Mouse (Mus musculus) midbrain, embryonic 16.5 days (tissue): Measurements from ENCODE around the gene 1700010B08Rik. TPM values are rescaled to one million over a fixed set of nuclear protein-coding genes. Genes with fewer than 3 reads are reported as not detected.

ENCODE experiments used
- ATAC-seq: fragments of 200-750 bp; cut with Nextera tagmentation; 2 replicates; pipeline ENCODE4 v1.8.0; 2017; ENCODE audit warnings: moderate TSS enrichment
- H3K27ac ChIP-seq: fragments of 300-500 bp; sonication (generic); 2 replicates; pipeline ENCODE4 v1.5.1; 2014; ENCODE audit warnings: mild to moderate bottlenecking, low read length, mixed read lengths
- H3K27me3 ChIP-seq: fragments of 300-500 bp; sonication (generic); 2 replicates; pipeline ENCODE4 v1.6.1; 2014; ENCODE audit warnings: low read depth, low read length, mixed read lengths; ENCODE audit not compliant: control insufficient read depth, insufficient read depth
- H3K36me3 ChIP-seq: fragments of 300-500 bp; sonication (generic); 2 replicates; pipeline ENCODE4 v1.6.1; 2014; ENCODE audit warnings: mild to moderate bottlenecking, low read length, moderate library complexity, mixed read lengths; ENCODE audit not compliant: control insufficient read depth, insufficient read depth
- H3K4me1 ChIP-seq: fragments of 300-500 bp; sonication (generic); 2 replicates; pipeline ENCODE4 v1.6.1; 2014; ENCODE audit warnings: mild to moderate bottlenecking, low read length, mixed read lengths; ENCODE audit not compliant: control insufficient read depth, insufficient read depth
- H3K4me2 ChIP-seq: fragments of 300-500 bp; sonication (generic); 2 replicates; pipeline ENCODE4 v1.6.1; 2014; ENCODE audit warnings: mild to moderate bottlenecking, low read length, mixed read lengths
- H3K4me3 ChIP-seq: fragments of 300-500 bp; sonication (generic); 2 replicates; pipeline ENCODE4 v1.5.1; 2014; ENCODE audit warnings: low read depth, mild to moderate bottlenecking, low read length, moderate library complexity, mixed read lengths
- H3K9ac ChIP-seq: fragments of 300-500 bp; sonication (generic); 2 replicates; pipeline ENCODE4 v1.6.1; 2014; ENCODE audit warnings: low read depth, low read length, mixed read lengths
- H3K9me3 ChIP-seq: fragments of 300-500 bp; sonication (generic); replicated peaks from 2 replicates; pipeline ENCODE4 v1.6.1; 2014; ENCODE audit warnings: mild to moderate bottlenecking, low read length, mixed read lengths; ENCODE audit not compliant: control insufficient read depth, poor library complexity, severe bottlenecking
- WGBS: fragments of 180-500 bp; shearing (Covaris S2); extraction: QIAGEN DNeasy Blood & Tissue Kit; methylation state at CpG from one replicate; pipeline ENCODE4 v1.1.7; 2014; 5-methylcytosine and 5-hydroxymethylcytosine counted together
- polyA plus RNA-seq: library from polyadenylated mRNA; unstranded; fragments of >200 nt; fragmentation: Nextera tagmentation; extraction: Ambion mirVana; gene quantifications from 2 replicates; pipeline ENCODE4 v1.2.1, GENCODE M21; 2015

1700010B08Rik gene
- polyA plus RNA-seq, 1 experiment from 2014 or later: not detected

DNA sequence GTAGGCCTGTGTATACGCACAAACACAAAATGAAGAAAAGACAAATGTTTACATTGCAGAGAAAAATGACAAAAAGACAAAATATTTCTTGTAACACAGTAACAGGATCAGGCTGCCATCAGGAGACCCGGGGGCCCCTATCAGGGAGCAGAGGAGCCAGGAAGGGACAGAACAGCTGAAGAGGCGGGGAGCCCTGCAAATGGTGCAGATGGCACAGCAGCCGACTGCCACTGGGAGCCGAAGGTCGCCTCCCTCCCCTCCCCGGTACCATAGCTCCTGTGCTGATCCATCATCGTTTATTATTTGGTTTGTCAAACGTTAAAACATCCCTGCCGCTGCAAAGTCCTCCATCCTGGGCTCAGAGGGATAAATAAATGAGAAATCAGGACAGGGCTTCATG lies 6.6 kb upstream of the 1700010B08Rik start:
- no peak overlapping the region for H3K27ac ChIP-seq
- WGBS: 54% methylated on average over 10 of the region's 10 CpGs
- H3K36me3 ChIP-seq: no peaks in the 10 kb centered on the region
- no peaks in the 10 kb centered on the region for H3K27me3 ChIP-seq
- peaks cover 9% of the 10 kb centered on the region; the same call in 1 of the 2 replicates for H3K4me1 ChIP-seq
- no peak for ATAC-seq
- H3K9ac ChIP-seq: no peak overlapping the region
- H3K4me3 ChIP-seq: no peak overlapping the region
- H3K9me3 ChIP-seq: no peaks in the 10 kb centered on the region
- H3K4me2 ChIP-seq: no peak overlapping the region

DNA sequence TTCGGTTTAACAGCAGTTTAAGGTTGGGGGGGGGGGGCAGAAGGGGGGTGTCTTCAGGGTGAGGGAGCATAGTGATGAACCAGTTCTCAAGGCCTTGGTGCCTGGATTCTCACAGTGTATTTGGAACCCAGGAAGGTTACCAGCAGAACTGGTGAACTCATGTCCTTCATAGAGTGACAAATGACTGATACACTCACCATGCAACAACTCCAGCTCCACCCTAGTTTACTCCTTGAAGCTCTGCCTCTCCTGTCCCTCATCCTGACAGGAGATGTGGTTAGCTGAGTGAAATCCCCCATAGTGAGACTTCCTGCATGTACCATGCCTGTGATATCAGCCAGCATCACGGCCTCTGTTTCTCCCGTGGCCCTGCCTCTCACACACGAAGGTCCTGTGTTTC lies 6.0 kb upstream of the 1700010B08Rik start:
- H3K9me3 ChIP-seq: no peaks in the 10 kb centered on the region
- H3K9ac ChIP-seq: no peak overlapping the region
- H3K36me3 ChIP-seq: no peaks in the 10 kb centered on the region
- no peak overlapping the region for H3K4me3 ChIP-seq
- 84% methylated on average over 4 of the region's 4 CpGs for WGBS
- H3K4me1 ChIP-seq: peaks cover 9% of the 10 kb centered on the region; the same call in 1 of the 2 replicates
- H3K4me2 ChIP-seq: no peak overlapping the region
- no peaks in the 10 kb centered on the region for H3K27me3 ChIP-seq
- no peak for ATAC-seq
- no peak overlapping the region for H3K27ac ChIP-seq

DNA sequence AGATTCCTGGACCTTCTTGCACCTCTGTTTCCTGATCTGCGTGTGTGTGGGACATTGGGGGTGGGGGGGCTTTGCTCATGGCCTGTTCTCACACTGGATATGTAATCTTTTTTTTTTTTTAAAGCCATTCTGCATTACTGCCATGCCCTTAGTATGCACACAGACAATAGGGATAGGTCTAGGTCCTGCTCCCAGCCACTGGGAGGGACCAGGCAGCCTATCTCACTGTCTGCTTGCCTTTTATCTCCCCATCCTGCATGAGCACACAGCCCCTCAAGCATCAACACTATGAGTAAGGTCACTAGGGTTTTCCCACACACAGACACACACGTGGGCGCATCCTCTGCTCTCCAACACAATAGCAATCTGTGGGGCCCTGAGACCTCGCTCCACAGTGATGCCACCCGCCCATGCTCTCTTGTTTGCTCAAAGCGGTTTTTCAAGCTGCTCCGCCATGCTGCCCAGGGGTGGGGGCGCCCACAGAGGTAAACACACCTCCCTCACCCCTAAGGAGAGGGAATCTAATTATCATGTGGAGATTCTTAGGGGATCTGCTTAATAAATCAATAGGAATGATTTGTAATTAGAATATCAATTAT lies 4.5 kb upstream of the 1700010B08Rik start:
- no peaks in the 10 kb centered on the region for H3K27me3 ChIP-seq
- H3K9me3 ChIP-seq: no peaks in the 10 kb centered on the region
- no peak overlapping the region for H3K4me3 ChIP-seq
- H3K36me3 ChIP-seq: no peaks in the 10 kb centered on the region
- H3K4me2 ChIP-seq: no peak overlapping the region
- WGBS: 33% methylated on average over 8 of the region's 8 CpGs
- peak; percentile 30 for ATAC-seq
- peaks cover 9% of the 10 kb centered on the region; the same call in 1 of the 2 replicates for H3K4me1 ChIP-seq
- 0 out of 2 replicates have a peak overlapping the region, but pooled peaks have one; percentile 3 for H3K27ac ChIP-seq
- H3K9ac ChIP-seq: peak overlapping the region; percentile 43; the same call in 1 of the 2 replicates

DNA sequence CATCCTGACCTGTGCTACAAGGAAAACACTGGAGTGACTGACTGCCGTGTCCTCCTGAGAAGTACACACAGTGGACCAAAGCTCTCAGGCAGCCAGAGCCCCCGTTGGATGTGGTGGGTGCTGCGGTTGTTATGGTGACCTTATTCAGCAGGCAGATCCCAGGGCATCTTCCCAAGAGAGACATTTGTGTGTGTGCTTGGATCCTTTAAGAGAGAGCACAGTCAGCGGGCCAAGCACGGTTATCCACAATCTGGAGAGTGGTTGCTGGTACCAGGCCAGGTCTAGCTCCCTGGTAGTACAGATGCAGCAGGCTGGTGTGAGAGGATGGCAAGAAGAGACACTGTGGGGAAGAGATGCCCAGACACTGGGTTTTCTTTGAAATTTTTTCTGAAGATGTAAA lies 2.2 kb upstream of the 1700010B08Rik start:
- 86% methylated on average over 5 of the region's 5 CpGs for WGBS
- H3K27me3 ChIP-seq: no peaks in the 10 kb centered on the region

DNA sequence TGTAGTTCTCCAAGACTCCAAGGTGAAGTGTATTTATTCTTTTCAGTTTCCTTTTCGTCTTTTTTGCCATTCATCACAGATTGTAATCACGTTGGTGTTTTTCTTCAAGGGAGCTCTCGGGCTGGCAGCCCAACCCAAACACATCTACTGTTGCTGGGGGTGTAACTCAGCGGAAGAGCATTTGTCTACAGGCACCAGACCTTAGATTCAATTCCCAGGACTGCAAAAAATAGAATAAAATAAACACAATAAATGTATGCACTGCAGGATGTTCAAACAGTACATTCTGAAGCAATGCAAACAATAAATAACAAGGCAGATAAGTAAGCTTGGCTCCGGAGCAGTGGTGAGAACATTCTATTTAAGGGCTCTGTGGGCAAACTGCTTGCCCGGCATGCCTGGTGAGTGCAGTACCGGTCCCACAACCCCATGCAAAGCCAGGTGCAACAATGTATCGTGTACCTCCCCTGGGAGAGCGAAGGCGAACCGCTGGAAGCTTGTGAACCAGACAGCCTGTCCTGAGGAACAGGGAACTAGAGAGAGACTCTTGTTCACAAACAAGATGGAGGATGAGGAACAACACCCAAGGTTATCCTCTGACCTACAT lies 3.1 kb downstream of the 1700010B08Rik start:
- no peak for ATAC-seq

More for the DNA sequence above, 2.2 kb upstream of the 1700010B08Rik start:
- H3K4me3 ChIP-seq: no peak overlapping the region
- no peak overlapping the region for H3K9ac ChIP-seq
- H3K9me3 ChIP-seq: no peaks in the 10 kb centered on the region
- no peak for ATAC-seq
- no peak overlapping the region for H3K27ac ChIP-seq
- no peaks in the 10 kb centered on the region for H3K36me3 ChIP-seq
- peaks cover 9% of the 10 kb centered on the region; the same call in 1 of the 2 replicates for H3K4me1 ChIP-seq
- no peak overlapping the region for H3K4me2 ChIP-seq

DNA sequence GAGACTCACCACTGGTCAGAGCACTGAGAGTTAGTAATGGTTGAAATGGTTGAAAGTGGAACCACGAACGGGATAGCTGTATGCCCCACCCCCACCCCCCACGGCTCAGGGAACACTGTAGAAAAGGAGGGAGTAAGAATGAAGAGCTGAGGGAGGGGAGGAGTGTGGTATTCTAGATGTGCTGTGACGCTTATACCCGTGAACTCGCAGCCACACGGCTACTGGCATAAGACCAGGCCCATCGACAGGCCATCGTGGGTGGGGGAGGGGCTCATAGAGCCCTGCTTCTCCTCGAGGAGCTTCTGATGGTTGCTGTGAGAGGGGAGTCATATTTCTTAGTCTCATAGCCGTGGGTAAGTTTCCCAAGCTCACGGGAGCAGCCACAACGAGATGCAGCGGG lies 5.2 kb downstream of the 1700010B08Rik start:
- WGBS: 57% methylated on average over 14 of the region's 14 CpGs
- no peak overlapping the region for H3K4me3 ChIP-seq
- 0 out of 2 replicates have a peak, but pooled peaks have one; percentile 20 for ATAC-seq

More for the DNA sequence above, 3.1 kb downstream of the 1700010B08Rik start:
- H3K27me3 ChIP-seq: no peaks in the 10 kb centered on the region
- H3K9ac ChIP-seq: no peak overlapping the region
- H3K9me3 ChIP-seq: no peaks in the 10 kb centered on the region
- 78% methylated on average over 11 of the region's 11 CpGs for WGBS
- H3K27ac ChIP-seq: no peak overlapping the region
- no peaks in the 10 kb centered on the region for H3K36me3 ChIP-seq
- no peak overlapping the region for H3K4me3 ChIP-seq
- no peaks in the 10 kb centered on the region for H3K4me1 ChIP-seq
- no peak overlapping the region for H3K4me2 ChIP-seq

DNA sequence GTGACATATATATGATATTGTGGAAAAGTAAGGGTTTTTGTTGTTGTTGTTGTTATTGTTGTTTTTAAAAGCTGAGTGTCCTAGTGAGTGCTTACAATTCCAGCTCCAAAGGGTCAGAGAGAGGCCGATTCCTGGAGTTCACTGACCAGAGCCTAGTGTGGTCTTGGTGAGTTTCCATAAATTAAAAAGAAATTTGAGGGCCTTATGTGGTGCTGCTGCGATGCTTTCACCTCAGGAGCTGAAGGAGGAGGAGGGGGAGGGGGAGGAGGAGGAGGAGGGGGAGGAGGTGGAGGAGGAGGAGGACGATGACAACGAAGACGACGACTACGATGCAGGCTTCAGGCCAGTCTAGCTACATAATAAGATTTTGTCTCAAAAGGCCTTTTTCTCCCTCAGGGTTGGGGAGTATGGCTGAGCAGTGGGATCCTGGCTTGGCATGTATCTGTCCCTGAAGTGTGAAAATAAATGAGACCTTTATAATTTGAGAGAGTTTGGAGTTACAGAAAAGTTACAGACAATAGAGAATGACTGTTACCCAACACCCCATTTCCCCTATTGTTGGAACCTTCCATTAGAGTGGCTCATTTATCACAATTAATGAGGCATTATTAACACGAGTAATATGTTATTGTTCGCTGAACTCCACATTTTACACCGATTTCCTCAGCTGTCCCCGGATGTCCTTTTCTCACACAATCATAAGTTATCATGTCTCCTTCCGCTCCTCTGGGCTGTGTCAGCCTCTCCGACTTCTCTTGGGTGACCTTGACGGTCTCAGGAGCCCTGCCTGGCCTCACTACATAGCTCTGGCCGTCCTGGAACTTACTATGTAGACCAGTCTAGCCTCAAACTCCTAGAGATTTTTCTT lies 6.0 kb downstream of the 1700010B08Rik start:
- no peaks in the 10 kb centered on the region for H3K9me3 ChIP-seq
- no peak overlapping the region for H3K9ac ChIP-seq
- no peaks in the 10 kb centered on the region for H3K4me1 ChIP-seq
- no peak for ATAC-seq
- H3K27ac ChIP-seq: no peak overlapping the region
- H3K4me2 ChIP-seq: no peak overlapping the region
- H3K4me3 ChIP-seq: no peak overlapping the region
- no peaks in the 10 kb centered on the region for H3K27me3 ChIP-seq
- no peaks in the 10 kb centered on the region for H3K36me3 ChIP-seq
- WGBS: 69% methylated on average over 14 of the region's 15 CpGs

More for the DNA sequence above, 5.2 kb downstream of the 1700010B08Rik start:
- no peaks in the 10 kb centered on the region for H3K27me3 ChIP-seq
- no peak overlapping the region for H3K4me2 ChIP-seq
- H3K4me1 ChIP-seq: no peaks in the 10 kb centered on the region
- no peaks in the 10 kb centered on the region for H3K36me3 ChIP-seq
- no peak overlapping the region for H3K9ac ChIP-seq
- no peak overlapping the region for H3K27ac ChIP-seq
- H3K9me3 ChIP-seq: no peaks in the 10 kb centered on the region

DNA sequence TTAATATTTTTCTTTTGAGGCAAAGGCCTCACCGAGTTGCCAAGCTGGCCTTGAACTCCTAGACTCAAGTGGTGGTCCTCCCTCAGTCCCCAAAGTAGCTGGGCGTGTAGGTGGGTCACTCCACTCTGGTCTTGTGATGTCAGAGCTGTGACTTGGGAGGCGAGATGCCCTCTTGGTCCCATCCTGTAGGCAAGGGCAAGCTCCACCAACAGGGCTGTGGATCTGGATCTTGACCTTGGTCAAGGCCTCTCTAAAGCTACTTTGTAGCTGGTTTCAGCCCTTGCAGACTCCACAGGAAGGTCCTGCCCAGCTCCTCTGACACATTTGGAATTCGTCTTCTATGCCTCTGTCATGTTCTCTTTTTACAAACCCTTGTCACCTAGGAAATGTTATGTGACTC lies 6.6 kb downstream of the 1700010B08Rik start:
- 82% methylated on average over 4 of the region's 4 CpGs for WGBS
- H3K9me3 ChIP-seq: no peaks in the 10 kb centered on the region
- H3K4me2 ChIP-seq: no peak overlapping the region
- no peaks in the 10 kb centered on the region for H3K36me3 ChIP-seq
- ATAC-seq: no peak
- H3K4me1 ChIP-seq: 0 out of 2 replicates have a peak, but pooled peaks cover 4% of the 10 kb centered on the region
- no peak overlapping the region for H3K9ac ChIP-seq
- no peak overlapping the region for H3K4me3 ChIP-seq
- no peaks in the 10 kb centered on the region for H3K27me3 ChIP-seq
- H3K27ac ChIP-seq: no peak overlapping the region
